Mouse (Mus musculus) heart, embryonic 16.5 days (tissue): ENCODE data around the gene Gm11627. TPM values are rescaled to one million over a fixed set of nuclear protein-coding genes. Genes with fewer than 3 reads are reported as not detected.

Experiments used
- ATAC-seq: fragments of 200-750 bp; cut with Nextera tagmentation; replicated peaks from 2 replicates; pipeline ENCODE4 v1.8.0; 2017; ENCODE audit warnings: moderate number of reproducible peaks; ENCODE audit not compliant: insufficient read depth, low FRiP score; ENCODE audit errors: extremely low read depth
- H3K27ac ChIP-seq: fragments of 300-500 bp; sonication (generic); 2 replicates; pipeline ENCODE4 v1.5.1; 2014; ENCODE audit warnings: mild to moderate bottlenecking, low read length, control low read depth, moderate library complexity
- H3K27me3 ChIP-seq: fragments of 300-500 bp; sonication (generic); 2 replicates; pipeline ENCODE4 v1.6.1; 2014; ENCODE audit warnings: low read length, mixed read lengths; ENCODE audit not compliant: control insufficient read depth, insufficient read depth
- H3K36me3 ChIP-seq: fragments of 300-500 bp; sonication (generic); 2 replicates; pipeline ENCODE4 v1.6.1; 2014; ENCODE audit not compliant: control insufficient read depth, insufficient read depth
- H3K4me1 ChIP-seq: fragments of 300-500 bp; sonication (generic); 2 replicates; pipeline ENCODE4 v1.6.1; 2014; ENCODE audit warnings: low read length, mixed read lengths; ENCODE audit not compliant: control insufficient read depth, insufficient read depth
- H3K4me2 ChIP-seq: fragments of 300-500 bp; sonication (generic); 2 replicates; pipeline ENCODE4 v1.6.1; 2014; ENCODE audit warnings: low read depth, mild to moderate bottlenecking, control low read depth, low read length
- H3K4me3 ChIP-seq: fragments of 300-500 bp; sonication (generic); 2 replicates; pipeline ENCODE4 v1.5.1; 2014; ENCODE audit warnings: mild to moderate bottlenecking, control low read depth, low read length
- H3K9ac ChIP-seq: fragments of 300-500 bp; sonication (generic); 2 replicates; pipeline ENCODE4 v1.6.1; 2014; ENCODE audit warnings: low read length, control low read depth
- H3K9me3 ChIP-seq: fragments of 300-500 bp; sonication (generic); replicated peaks from 2 replicates; pipeline ENCODE4 v1.6.1; 2016; ENCODE audit warnings: low read length; ENCODE audit not compliant: control insufficient read depth
- WGBS: fragments of 180-500 bp; shearing (Covaris S2); extraction: QIAGEN DNeasy Blood & Tissue Kit; methylation state at CpG from one replicate; pipeline ENCODE4 v1.1.7; 2014; 5-methylcytosine and 5-hydroxymethylcytosine counted together
- polyA plus RNA-seq: library from polyadenylated mRNA; unstranded; fragments of >200 nt; fragmentation: Nextera tagmentation; extraction: Ambion mirVana; gene quantifications from 2 replicates; pipeline ENCODE4 v1.2.1, GENCODE M21; 2015

The Gm11627 gene
- polyA plus RNA-seq, result 9.5 and 13.6 TPM in 2 replicates

- WGBS, result 18% methylated on average over 23 of the region's 23 CpGs
- no peaks in the 10 kb centered on the region for H3K9me3 ChIP-seq
- H3K4me1 ChIP-seq, result peaks cover 23% of the 10 kb centered on the region
- peak within 1 kb of the TSS; percentile 73 for H3K9ac ChIP-seq
- peak within 1 kb of the TSS; percentile 59 for H3K4me2 ChIP-seq
- H3K4me3 ChIP-seq, result peak within 1 kb of the TSS; percentile 44
- ATAC-seq, result peak; percentile 56; the same call in 1 of the 2 replicates
- no peaks in the 10 kb centered on the region for H3K36me3 ChIP-seq
- H3K27me3 ChIP-seq, result no peaks in the 10 kb centered on the region
- H3K27ac ChIP-seq, result peak within 1 kb of the TSS; percentile 78
Observed at GRCm38 (mm10) chr11:102579165-102580033, at the start of gene Gm11627. Gene Gm11627, minus strand, starts transcription at chr11:102579461.

GRCm38 (mm10) chr11:102628529-102628928 lies 49.3 kb upstream of the Gm11627 start:
- Histone ChIP-seq H3K27me3 (no peaks in the 10 kb centered on the region), H3K4me2 (no peak overlapping the region), H3K9ac (no peak overlapping the region), H3K9me3 (no peaks in the 10 kb centered on the region), H3K4me3 (no peak overlapping the region), H3K27ac (no peak overlapping the region), H3K4me1 (peaks cover 23% of the 10 kb centered on the region), H3K36me3 (no peaks in the 10 kb centered on the region)
- WGBS, result 68% methylated on average over 9 of the region's 9 CpGs
- no peak for ATAC-seq

- 85% methylated on average over 9 of the region's 9 CpGs for WGBS
- Histone ChIP-seq H3K36me3 (no peaks in the 10 kb centered on the region), H3K4me1 (peaks cover 19% of the 10 kb centered on the region), H3K4me2 (no peak overlapping the region), H3K9ac (no peak overlapping the region), H3K27ac (no peak overlapping the region), H3K9me3 (no peaks in the 10 kb centered on the region), H3K27me3 (no peaks in the 10 kb centered on the region), H3K4me3 (no peak overlapping the region)
- no peak for ATAC-seq
Observed at GRCm38 (mm10) chr11:102627171-102627931, 48.1 kb upstream of the Gm11627 start.

GRCm38 (mm10) chr11:102624888-102625407 lies 45.7 kb upstream of the Gm11627 start:
- peak overlapping the region; percentile 30; the same call in 1 of the 2 replicates for H3K9ac ChIP-seq
- peak overlapping the region; percentile 50; the same call in 1 of the 2 replicates for H3K4me2 ChIP-seq
- ATAC-seq, result peak; percentile 59
- no peak overlapping the region for H3K4me3 ChIP-seq
- peak overlapping the region; percentile 84 for H3K27ac ChIP-seq
- no peaks in the 10 kb centered on the region for H3K27me3 ChIP-seq
- H3K36me3 ChIP-seq, result no peaks in the 10 kb centered on the region
- no peaks in the 10 kb centered on the region for H3K9me3 ChIP-seq
- 34% methylated on average over 14 of the region's 14 CpGs for WGBS
- H3K4me1 ChIP-seq, result peaks cover 19% of the 10 kb centered on the region

GRCm38 (mm10) chr11:102623876-102624789 lies 44.9 kb upstream of the Gm11627 start:
- Histone ChIP-seq H3K4me3 (peak overlapping the region; percentile 31), H3K4me2 (peak overlapping the region; percentile 50), H3K36me3 (0 out of 2 replicates have a peak, but pooled peaks cover 2% of the 10 kb centered on the region), H3K9me3 (0 out of 2 replicates have a peak, but pooled peaks cover 4% of the 10 kb centered on the region), H3K9ac (peak overlapping the region; percentile 30), H3K27ac (peak overlapping the region; percentile 84), H3K27me3 (no peaks in the 10 kb centered on the region), H3K4me1 (peaks cover 19% of the 10 kb centered on the region)
- 11% methylated on average over 17 of the region's 17 CpGs for WGBS
- peak; percentile 76 for ATAC-seq

GRCm38 (mm10) chr11:102619449-102619848 lies 40.2 kb upstream of the Gm11627 start:
- WGBS, result 65% methylated on average over 2 of the region's 2 CpGs
- Histone ChIP-seq H3K36me3 (0 out of 2 replicates have a peak, but pooled peaks cover 2% of the 10 kb centered on the region), H3K27me3 (no peaks in the 10 kb centered on the region), H3K4me1 (peaks cover 10% of the 10 kb centered on the region), H3K4me2 (no peak overlapping the region), H3K9ac (no peak overlapping the region), H3K9me3 (0 out of 2 replicates have a peak, but pooled peaks cover 4% of the 10 kb centered on the region), H3K4me3 (no peak overlapping the region), H3K27ac (no peak overlapping the region)
- ATAC-seq, result no peak

GRCm38 (mm10) chr11:102611317-102611705 lies 32.0 kb upstream of the Gm11627 start:
- WGBS, result 27% methylated on average over 6 of the region's 6 CpGs
- Histone ChIP-seq H3K4me3 (no peak overlapping the region), H3K36me3 (no peaks in the 10 kb centered on the region), H3K9me3 (no peaks in the 10 kb centered on the region), H3K9ac (no peak overlapping the region), H3K4me1 (peaks cover 27% of the 10 kb centered on the region), H3K27ac (peak overlapping the region; percentile 19; the same call in 1 of the 2 replicates), H3K27me3 (no peaks in the 10 kb centered on the region), H3K4me2 (no peak overlapping the region)
- ATAC-seq, result no peak

- Histone ChIP-seq H3K4me1 (peaks cover 27% of the 10 kb centered on the region), H3K9ac (peak overlapping the region; percentile 21; the same call in 1 of the 2 replicates), H3K27ac (peak overlapping the region; percentile 19; the same call in 1 of the 2 replicates), H3K27me3 (no peaks in the 10 kb centered on the region), H3K9me3 (no peaks in the 10 kb centered on the region), H3K4me3 (no peak overlapping the region), H3K36me3 (no peaks in the 10 kb centered on the region), H3K4me2 (no peak overlapping the region)
- 39% methylated on average over 9 of the region's 9 CpGs for WGBS
- ATAC-seq, result no peak
Observed at GRCm38 (mm10) chr11:102610675-102611316, 31.5 kb upstream of the Gm11627 start.
